Mouse (Mus musculus): ENCODE results near the gene Fam3c. TPM values are rescaled to one million over a fixed set of nuclear protein-coding genes. Genes with fewer than 3 reads are reported as not detected.

The Fam3c gene
- polyA plus RNA-seq, 1 experiment from 2014 or later, result 15.0 TPM

GRCm38 (mm10) chr6:22351551-22351950, 4.5 kb downstream of the Fam3c start:
- WGBS (ENCODE audit: insufficient replicate concordance), result 49% methylated on average over 9 of the region's 9 CpGs
- no peaks in the 10 kb centered on the region for H3K27me3 ChIP-seq
- H3K9me3 ChIP-seq (replicated peaks), result no peaks in the 10 kb centered on the region
- H3K36me3 ChIP-seq (replicated peaks), result no peaks in the 10 kb centered on the region
- no peak for ATAC-seq (ENCODE audit: insufficient read depth)
- no peak overlapping the region for H3K4me3 ChIP-seq (replicated peaks)
- no peak overlapping the region for H3K4me2 ChIP-seq
- no peak overlapping the region for H3K9ac ChIP-seq
- H3K27ac ChIP-seq (replicated peaks), result no peak overlapping the region; the same call in 1 of the 2 replicates
- peaks cover 67% of the 10 kb centered on the region for H3K4me1 ChIP-seq (replicated peaks)

- ATAC-seq (ENCODE audit: insufficient read depth), result no peak
- Histone ChIP-seq H3K4me2 (no peak overlapping the region), H3K9ac (no peak overlapping the region), H3K27me3 (no peaks in the 10 kb centered on the region), H3K4me3 (replicated peaks) (no peak overlapping the region), H3K9me3 (replicated peaks) (no peaks in the 10 kb centered on the region), H3K27ac (replicated peaks) (0 out of 2 replicates have a peak overlapping the region, but pooled peaks have one; percentile 19), H3K4me1 (replicated peaks) (peaks cover 63% of the 10 kb centered on the region), H3K36me3 (replicated peaks) (no peaks in the 10 kb centered on the region)
- WGBS (ENCODE audit: insufficient replicate concordance), result 28% methylated on average over 4 of the region's 4 CpGs
These were observed 5.8 kb downstream of the Fam3c start for GRCm38 (mm10) chr6:22350239-22350571.

GRCm38 (mm10) chr6:22349531-22350238, 6.4 kb downstream of the Fam3c start:
- no peak for ATAC-seq (ENCODE audit: insufficient read depth)
- H3K4me2 ChIP-seq, result no peak overlapping the region
- H3K27me3 ChIP-seq, result no peaks in the 10 kb centered on the region
- no peaks in the 10 kb centered on the region for H3K9me3 ChIP-seq (replicated peaks)
- H3K4me3 ChIP-seq (replicated peaks), result no peak overlapping the region
- peaks cover 63% of the 10 kb centered on the region for H3K4me1 ChIP-seq (replicated peaks)
- H3K36me3 ChIP-seq (replicated peaks), result no peaks in the 10 kb centered on the region
- H3K9ac ChIP-seq, result no peak overlapping the region
- WGBS (ENCODE audit: insufficient replicate concordance), result 56% methylated on average over 11 of the region's 11 CpGs
- 0 out of 2 replicates have a peak overlapping the region, but pooled peaks have one; percentile 19 for H3K27ac ChIP-seq (replicated peaks)

GRCm38 (mm10) chr6:22348975-22349374, 7.1 kb downstream of the Fam3c start:
- peaks cover 62% of the 10 kb centered on the region for H3K4me1 ChIP-seq (replicated peaks)
- no peak for ATAC-seq (ENCODE audit: insufficient read depth)
- WGBS (ENCODE audit: insufficient replicate concordance), result 78% methylated on average over 3 of the region's 3 CpGs

GRCm38 (mm10) chr6:22348130-22348529, 7.9 kb downstream of the Fam3c start:
- ATAC-seq (ENCODE audit: insufficient read depth), result no peak
- Histone ChIP-seq H3K27me3 (no peaks in the 10 kb centered on the region), H3K4me3 (replicated peaks) (no peak overlapping the region), H3K4me2 (0 out of 2 replicates have a peak overlapping the region, but pooled peaks have one; percentile 5), H3K9ac (no peak overlapping the region), H3K4me1 (replicated peaks) (peaks cover 66% of the 10 kb centered on the region), H3K36me3 (replicated peaks) (no peaks in the 10 kb centered on the region), H3K27ac (replicated peaks) (no peak overlapping the region), H3K9me3 (replicated peaks) (no peaks in the 10 kb centered on the region)
- 68% methylated on average over 4 of the region's 4 CpGs for WGBS (ENCODE audit: insufficient replicate concordance)

More at GRCm38 (mm10) chr6:22348975-22349374, 7.1 kb downstream of the Fam3c start:
- Histone ChIP-seq H3K9ac (no peak overlapping the region), H3K4me2 (no peak overlapping the region), H3K27ac (replicated peaks) (no peak overlapping the region), H3K27me3 (no peaks in the 10 kb centered on the region), H3K4me3 (replicated peaks) (no peak overlapping the region), H3K9me3 (replicated peaks) (no peaks in the 10 kb centered on the region), H3K36me3 (replicated peaks) (no peaks in the 10 kb centered on the region)

GRCm38 (mm10) chr6:22347132-22347902, 8.7 kb downstream of the Fam3c start:
- Histone ChIP-seq H3K4me3 (replicated peaks) (no peak overlapping the region), H3K9ac (no peak overlapping the region), H3K9me3 (replicated peaks) (no peaks in the 10 kb centered on the region), H3K27ac (replicated peaks) (no peak overlapping the region), H3K4me2 (peak overlapping the region; percentile 5; the same call in 1 of the 2 replicates), H3K36me3 (replicated peaks) (no peaks in the 10 kb centered on the region), H3K4me1 (replicated peaks) (peaks cover 60% of the 10 kb centered on the region), H3K27me3 (no peaks in the 10 kb centered on the region)
- 43% methylated on average over 8 of the region's 8 CpGs for WGBS (ENCODE audit: insufficient replicate concordance)
- no peak for ATAC-seq (ENCODE audit: insufficient read depth)

- Histone ChIP-seq H3K4me1 (replicated peaks) (peaks cover 57% of the 10 kb centered on the region), H3K9me3 (replicated peaks) (no peaks in the 10 kb centered on the region), H3K27ac (replicated peaks) (peak overlapping the region; percentile 15; the same call in 1 of the 2 replicates), H3K27me3 (no peaks in the 10 kb centered on the region), H3K4me3 (replicated peaks) (no peak overlapping the region), H3K4me2 (peak overlapping the region; percentile 20; the same call in 1 of the 2 replicates), H3K9ac (no peak overlapping the region), H3K36me3 (replicated peaks) (no peaks in the 10 kb centered on the region)
- WGBS (ENCODE audit: insufficient replicate concordance), result 59% methylated on average over 6 of the region's 6 CpGs
- no peak for ATAC-seq (ENCODE audit: insufficient read depth)
These were observed 11.6 kb downstream of the Fam3c start for GRCm38 (mm10) chr6:22344443-22344842.

- H3K4me2 ChIP-seq, result no peak overlapping the region
- H3K27me3 ChIP-seq, result no peaks in the 10 kb centered on the region
- no peak for ATAC-seq (ENCODE audit: insufficient read depth)
- H3K4me3 ChIP-seq (replicated peaks), result no peak overlapping the region
- 70% methylated on average over 6 of the region's 6 CpGs for WGBS (ENCODE audit: insufficient replicate concordance)
- H3K9ac ChIP-seq, result no peak overlapping the region
- H3K4me1 ChIP-seq (replicated peaks), result peaks cover 55% of the 10 kb centered on the region
- 0 out of 2 replicates have a peak overlapping the region, but pooled peaks have one; percentile 15 for H3K27ac ChIP-seq (replicated peaks)
- H3K36me3 ChIP-seq (replicated peaks), result no peaks in the 10 kb centered on the region
- no peaks in the 10 kb centered on the region for H3K9me3 ChIP-seq (replicated peaks)
These were observed 12.3 kb downstream of the Fam3c start for GRCm38 (mm10) chr6:22343706-22344105.

GRCm38 (mm10) chr6:22343292-22343691, 12.8 kb downstream of the Fam3c start:
- no peak for ATAC-seq (ENCODE audit: insufficient read depth)
- 66% methylated on average over 3 of the region's 3 CpGs for WGBS (ENCODE audit: insufficient replicate concordance)
- H3K4me2 ChIP-seq, result no peak overlapping the region
- H3K4me1 ChIP-seq (replicated peaks), result peaks cover 55% of the 10 kb centered on the region
- H3K27ac ChIP-seq (replicated peaks), result 0 out of 2 replicates have a peak overlapping the region, but pooled peaks have one; percentile 15
- no peak overlapping the region for H3K4me3 ChIP-seq (replicated peaks)
- H3K9ac ChIP-seq, result no peak overlapping the region
- H3K36me3 ChIP-seq (replicated peaks), result no peaks in the 10 kb centered on the region
- H3K9me3 ChIP-seq (replicated peaks), result no peaks in the 10 kb centered on the region
- no peaks in the 10 kb centered on the region for H3K27me3 ChIP-seq

GRCm38 (mm10) chr6:22340779-22341178, 15.3 kb downstream of the Fam3c start:
- H3K4me3 ChIP-seq (replicated peaks), result no peak overlapping the region
- no peaks in the 10 kb centered on the region for H3K36me3 ChIP-seq (replicated peaks)
- H3K4me2 ChIP-seq, result no peak overlapping the region
- no peaks in the 10 kb centered on the region for H3K27me3 ChIP-seq
- peaks cover 44% of the 10 kb centered on the region for H3K4me1 ChIP-seq (replicated peaks)
- H3K9me3 ChIP-seq (replicated peaks), result no peaks in the 10 kb centered on the region
- 85% methylated on average over 14 of the region's 14 CpGs for WGBS (ENCODE audit: insufficient replicate concordance)
- no peak overlapping the region for H3K27ac ChIP-seq (replicated peaks)
- ATAC-seq (ENCODE audit: insufficient read depth), result no peak
- no peak overlapping the region for H3K9ac ChIP-seq

- 53% methylated on average over 15 of the region's 15 CpGs for WGBS (ENCODE audit: insufficient replicate concordance)
- Histone ChIP-seq H3K9me3 (replicated peaks) (no peaks in the 10 kb centered on the region), H3K9ac (no peak overlapping the region), H3K4me1 (replicated peaks) (peaks cover 35% of the 10 kb centered on the region), H3K27me3 (no peaks in the 10 kb centered on the region), H3K4me2 (no peak overlapping the region), H3K36me3 (replicated peaks) (no peaks in the 10 kb centered on the region), H3K27ac (replicated peaks) (peak overlapping the region; percentile 65), H3K4me3 (replicated peaks) (no peak overlapping the region)
- ATAC-seq (ENCODE audit: insufficient read depth), result peak; percentile 82
These were observed 16.1 kb downstream of the Fam3c start for GRCm38 (mm10) chr6:22339763-22340542.

All from liver, embryonic 15.5 days (tissue).